Mouse (Mus musculus) brain, embryonic 14.5 days (tissue): Measurements from ENCODE around the gene Gmds.

Source experiments
- CTCF ChIP-seq: fragments of 200-500 bp; IDR thresholded peaks from 2 replicates; pipeline ENCODE4 v1.5.1; 2012; ENCODE audit warnings: inconsistent platforms, mild to moderate bottlenecking, moderate library complexity, borderline replicate concordance; ENCODE audit not compliant: insufficient read depth, insufficient read length; ENCODE audit errors: extremely low read depth
- POLR2A ChIP-seq: fragments of 200-500 bp; IDR thresholded peaks from 2 replicates; pipeline ENCODE4 v1.6.1; 2012; ENCODE audit warnings: mild to moderate bottlenecking, inconsistent platforms, borderline replicate concordance; ENCODE audit not compliant: poor library complexity, insufficient read depth, insufficient read length, severe bottlenecking; ENCODE audit errors: extremely low read depth

DNA sequence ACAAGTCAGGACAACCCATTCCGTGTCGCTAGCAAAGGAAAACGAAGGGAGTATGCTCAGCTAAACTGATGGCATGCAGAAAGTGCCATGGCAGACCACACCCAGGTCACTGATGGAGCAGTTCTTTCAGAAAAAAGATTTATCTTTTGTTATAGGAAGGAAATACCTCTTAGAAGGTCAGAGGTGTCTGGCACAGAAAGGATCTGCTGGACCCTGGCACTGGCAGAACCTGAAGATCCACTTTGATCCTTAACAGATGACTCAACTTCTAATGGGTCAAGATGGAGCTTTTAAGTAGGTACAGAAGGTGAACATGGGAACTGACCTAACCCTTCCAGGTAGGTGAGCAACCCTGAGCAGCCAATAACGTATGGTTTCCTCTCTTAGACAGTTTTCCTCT lies 502.7 kb downstream of the Gmds start:
- no peak for TF ChIP-seq POLR2A
- TF ChIP-seq CTCF = no peak
